Mouse (Mus musculus) C2C12 (cell line): ENCODE data around the gene Mif4gd. TPM values are rescaled to one million over a fixed set of nuclear protein-coding genes. Genes with fewer than 3 reads are reported as not detected.

Experiments
- H3K27me3 ChIP-seq: one replicate; pipeline ENCODE4 v1.6.1; 2011; ENCODE audit not compliant: control insufficient read depth, insufficient read depth, insufficient read length
- H3K36me3 ChIP-seq: one replicate; pipeline ENCODE4 v1.6.1; 2011; ENCODE audit not compliant: control insufficient read depth, insufficient read depth
- H3K4me3 ChIP-seq: one replicate; pipeline ENCODE4 v1.5.1; 2011; ENCODE audit warnings: mild to moderate bottlenecking, control low read depth; ENCODE audit not compliant: poor library complexity, insufficient read depth, severe bottlenecking
- H3K79me2 ChIP-seq: one replicate; pipeline ENCODE4 v1.6.1; 2011; ENCODE audit not compliant: control insufficient read depth, insufficient read depth
- H3K79me3 ChIP-seq: one replicate; pipeline ENCODE4 v1.6.1; 2011; ENCODE audit warnings: low read depth, control low read depth
- H3ac ChIP-seq: one replicate; pipeline ENCODE3; 2011; ENCODE audit warnings: low read depth; ENCODE audit not compliant: control insufficient read depth, insufficient read length
- CEBPB ChIP-seq: IDR thresholded peaks from one replicate; pipeline ENCODE4 v1.6.1; 2011; ENCODE audit warnings: low read depth, mild to moderate bottlenecking, control low read depth, moderate library complexity
- CTCF ChIP-seq: IDR thresholded peaks from one replicate; pipeline ENCODE4 v1.5.1; 2011; ENCODE audit not compliant: control insufficient read depth, insufficient read depth, insufficient read length
- FOSL1 ChIP-seq: IDR thresholded peaks from one replicate; pipeline ENCODE4 v1.8.0; 2011; ENCODE audit warnings: mild to moderate bottlenecking, low read length; ENCODE audit not compliant: poor library complexity, insufficient read depth, severe bottlenecking
- MAX ChIP-seq: IDR thresholded peaks from one replicate; pipeline ENCODE4 v1.6.1; 2011; ENCODE audit warnings: mild to moderate bottlenecking, control low read depth
- MYOD1 ChIP-seq: IDR thresholded peaks from one replicate; pipeline ENCODE4 v1.6.1; 2011; ENCODE audit warnings: low read depth; ENCODE audit not compliant: control insufficient read depth, insufficient read length
- MYOG ChIP-seq: IDR thresholded peaks from one replicate; pipeline ENCODE4 v1.6.1; 2011; ENCODE audit not compliant: control insufficient read depth, insufficient read length; ENCODE audit errors: extremely low read depth
- USF1 ChIP-seq: IDR thresholded peaks from one replicate; pipeline ENCODE4 v1.6.1; 2011; ENCODE audit warnings: low read depth, mild to moderate bottlenecking, control low read depth, moderate library complexity
- polyA plus RNA-seq: library from polyadenylated mRNA; unstranded; fragments of >200 nt; fragmentation: generic; extraction: Trizol; gene quantifications from one replicate; pipeline ENCODE4 v1.2.1, GENCODE M21; 2012; ENCODE audit warnings: missing spikeins

Mif4gd gene
- polyA plus RNA-seq, 1 experiment = 13.4 TPM

GRCm38 (mm10) chr11:115614346-115615107 lies 1.8 kb upstream of the Mif4gd start:
- H3ac ChIP-seq = no peak overlapping the region
- H3K79me2 ChIP-seq = no peaks in the 10 kb centered on the region
- no peak overlapping the region for H3K4me3 ChIP-seq
- TF ChIP-seq FOSL1 (no peak), MYOG (no peak), USF1 (no peak), MYOD1 (no peak), CEBPB (no peak), CTCF (no peak), MAX (no peak)
- H3K27me3 ChIP-seq = no peaks in the 10 kb centered on the region
- H3K79me3 ChIP-seq = no peaks in the 10 kb centered on the region
- H3K36me3 ChIP-seq = peaks cover 3% of the 10 kb centered on the region

GRCm38 (mm10) chr11:115613138-115613945 lies 573 bp upstream of the Mif4gd start:
- Histone ChIP-seq H3ac (peak overlapping the region; percentile 76), H3K27me3 (no peaks in the 10 kb centered on the region), H3K79me2 (no peaks in the 10 kb centered on the region), H3K79me3 (no peaks in the 10 kb centered on the region), H3K36me3 (peaks cover 8% of the 10 kb centered on the region), H3K4me3 (peak overlapping the region; percentile 59)
- no peak for TF ChIP-seq CEBPB
- no peak for TF ChIP-seq MYOG
- TF ChIP-seq MAX = no peak

GRCm38 (mm10) chr11:115612059-115612409 lies 735 bp downstream of the Mif4gd start:
- H3K36me3 ChIP-seq = peaks cover 18% of the 10 kb centered on the region

GRCm38 (mm10) chr11:115611173-115611572 lies 1.6 kb downstream of the Mif4gd start:
- Histone ChIP-seq H3K4me3 (no peak overlapping the region), H3K36me3 (peaks cover 26% of the 10 kb centered on the region), H3K79me3 (peaks cover 2% of the 10 kb centered on the region), H3ac (no peak overlapping the region), H3K79me2 (peaks cover 1% of the 10 kb centered on the region), H3K27me3 (no peaks in the 10 kb centered on the region)
- no peak for TF ChIP-seq MYOD1
- no peak for TF ChIP-seq CTCF
- TF ChIP-seq MYOG = no peak
- TF ChIP-seq MAX = no peak
- no peak for TF ChIP-seq CEBPB
- no peak for TF ChIP-seq FOSL1
- no peak for TF ChIP-seq USF1

More at GRCm38 (mm10) chr11:115612059-115612409, 735 bp downstream of the Mif4gd start:
- Histone ChIP-seq H3ac (peak overlapping the region; percentile 52), H3K79me2 (no peaks in the 10 kb centered on the region), H3K4me3 (peak overlapping the region; percentile 59), H3K79me3 (no peaks in the 10 kb centered on the region), H3K27me3 (no peaks in the 10 kb centered on the region)
- TF ChIP-seq MYOG = no peak
- no peak for TF ChIP-seq USF1
- TF ChIP-seq MYOD1 = no peak
- TF ChIP-seq CEBPB = no peak
- TF ChIP-seq CTCF = no peak
- no peak for TF ChIP-seq MAX
- no peak for TF ChIP-seq FOSL1

GRCm38 (mm10) chr11:115609576-115609975 lies 3.2 kb downstream of the Mif4gd start:
- peaks cover 17% of the 10 kb centered on the region for H3K79me2 ChIP-seq
- H3K27me3 ChIP-seq = no peaks in the 10 kb centered on the region
- H3ac ChIP-seq = no peak overlapping the region
- peaks cover 9% of the 10 kb centered on the region for H3K79me3 ChIP-seq
- no peak overlapping the region for H3K4me3 ChIP-seq
- TF ChIP-seq CEBPB = no peak
- no peak for TF ChIP-seq MYOD1
- no peak for TF ChIP-seq FOSL1
- no peak for TF ChIP-seq CTCF
- no peak for TF ChIP-seq MYOG
- no peak for TF ChIP-seq USF1
- no peak for TF ChIP-seq MAX
- H3K36me3 ChIP-seq = peaks cover 35% of the 10 kb centered on the region
